Mouse (Mus musculus) T-helper 2 cell (primary cell): ENCODE measurements around the gene Pnisr.

Experiments
- in situ Hi-C: fragments of 300-600 bp; cut with MboI, MseI; formaldehyde crosslinking; loops from one replicate; pipeline ENCODE4 v1.15.1; 2025; ENCODE audit warnings: high pct_unique_total_duplicates

Gene Pnisr

DNA sequence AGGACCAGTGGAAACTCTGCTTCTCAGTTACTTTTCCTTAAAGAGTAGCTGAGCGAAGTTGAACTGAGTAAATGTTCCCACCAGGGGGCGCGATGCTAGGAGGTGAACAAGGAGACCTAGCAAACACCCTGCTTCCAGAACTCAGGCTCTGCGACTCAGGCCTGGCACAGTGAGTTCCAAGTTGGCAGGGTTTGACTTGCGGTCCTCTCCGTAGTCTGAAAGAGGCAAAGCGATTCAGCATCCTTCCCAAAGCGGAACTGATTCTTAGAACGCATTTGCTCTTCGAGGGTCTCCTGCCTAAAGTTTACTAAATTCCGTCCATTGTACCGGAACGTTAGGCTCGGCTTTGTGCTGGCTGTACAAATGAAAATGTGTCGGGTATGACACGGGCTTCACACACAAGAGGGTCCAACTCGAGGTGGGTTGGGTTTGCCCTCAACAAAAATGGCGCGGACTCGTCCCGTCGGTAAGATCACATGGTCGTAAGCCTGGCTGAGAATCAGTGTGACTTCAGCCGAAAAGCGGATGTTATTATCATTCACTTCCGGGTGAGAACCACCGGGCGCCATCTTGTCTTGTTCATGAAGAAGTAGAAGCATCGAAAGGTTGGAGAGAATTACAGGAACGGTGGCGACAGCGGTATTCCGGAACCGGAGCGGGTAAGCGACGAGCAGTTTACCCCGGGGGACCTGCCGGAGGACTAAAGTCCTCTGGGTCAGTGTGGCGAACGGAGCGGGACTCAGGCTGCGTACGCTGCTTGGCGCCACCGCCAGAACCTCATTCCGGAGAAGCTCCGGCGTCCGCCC, at the start of gene Pnisr:
Gene Pnisr, plus strand, starts transcription at position 103 of the 806 bp plus-strand sequence.
- in situ Hi-C loops = no loop called here

DNA sequence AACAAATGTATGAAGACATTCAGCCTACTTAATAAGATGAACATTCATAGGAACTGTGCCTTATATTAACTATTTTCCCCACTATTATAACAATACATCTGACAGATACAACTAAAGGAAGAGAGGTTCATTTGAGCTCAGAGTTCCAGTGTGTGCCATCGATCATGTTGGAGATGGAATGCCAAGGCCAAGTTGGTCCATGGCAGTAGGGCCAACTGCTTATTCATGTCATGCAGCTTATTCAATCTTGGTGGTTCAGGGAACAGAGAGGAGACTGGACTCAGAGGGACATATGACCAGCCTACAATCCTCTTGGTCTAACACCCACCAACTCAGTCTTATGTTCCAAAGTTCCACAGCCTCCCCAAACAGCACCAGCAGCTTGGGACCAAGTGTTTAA, 46.4 kb upstream of the Pnisr start:
- in situ Hi-C loops = no loop called here

DNA sequence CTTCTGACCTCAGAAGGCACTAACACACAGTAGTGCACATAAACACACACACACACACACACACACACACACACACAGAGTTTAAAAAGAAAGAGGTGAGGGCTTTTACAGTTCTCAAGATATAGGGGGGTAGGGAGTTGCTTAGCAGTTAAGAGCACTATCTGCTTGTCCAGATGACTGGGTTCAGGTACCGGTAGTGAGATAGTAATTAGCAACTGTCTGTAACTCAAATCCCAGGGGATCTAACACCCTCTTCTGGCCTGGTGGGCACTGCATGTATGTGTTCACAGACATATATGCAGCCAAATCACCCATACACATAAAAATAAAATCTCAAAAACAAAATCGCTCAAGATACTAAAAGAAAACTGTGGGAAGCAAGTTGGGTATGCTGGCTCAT, 45.8 kb upstream of the Pnisr start:
- in situ Hi-C loops = no loop called here

GRCm38 (mm10) chr4:21807204-21807603, 40.2 kb upstream of the Pnisr start:
- in situ Hi-C loops = no loop called here

DNA sequence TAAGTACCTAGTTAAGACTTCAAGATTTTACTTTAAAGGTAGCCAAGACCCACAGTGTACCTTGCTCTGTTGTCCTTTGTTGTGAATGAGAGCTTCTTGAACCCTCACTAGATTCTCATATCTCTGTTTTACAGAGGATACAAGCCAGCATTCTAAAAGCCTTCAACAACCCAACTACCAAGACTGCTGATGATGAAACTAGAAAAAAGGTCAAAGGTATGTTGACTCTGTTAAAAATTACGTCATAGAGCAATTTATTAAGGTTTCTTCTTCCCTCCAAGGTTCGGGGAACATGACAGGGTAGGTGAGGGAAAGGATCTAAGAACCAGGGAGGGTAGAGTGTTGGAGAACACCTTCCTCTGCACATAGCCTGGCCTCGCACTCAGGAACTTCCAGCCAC, 36.8 kb upstream of the Pnisr start:
- in situ Hi-C loops = loop anchor here (10.0 kb wide), 1 partner anchor 276 kb away; no protein-coding TSS in a partner anchor

DNA sequence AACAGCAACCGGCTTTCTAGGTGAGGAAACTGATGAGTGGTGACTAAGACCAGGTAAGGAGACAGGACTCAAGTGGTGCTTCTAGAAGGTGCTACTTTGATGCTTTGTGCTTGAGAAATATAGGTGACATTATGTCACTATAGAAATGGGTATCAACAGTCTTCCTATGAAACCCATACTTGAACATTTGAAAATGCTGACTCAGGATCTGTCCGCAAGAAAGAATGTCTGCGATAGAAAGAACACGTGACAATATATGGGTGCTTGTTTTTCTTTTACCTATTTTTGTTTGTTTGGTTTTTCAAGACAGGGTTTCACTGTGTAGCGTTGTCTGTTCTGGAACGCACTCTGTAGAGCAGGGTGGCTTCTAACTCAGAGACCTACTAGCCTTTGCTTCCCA, 34.7 kb upstream of the Pnisr start:
- in situ Hi-C loops = loop anchor here (10.0 kb wide), 1 partner anchor 278 kb away; no protein-coding TSS in a partner anchor

- in situ Hi-C loops = loop anchor here (10.0 kb wide), 1 partner anchor 279 kb away; no protein-coding TSS in a partner anchor
Measured at GRCm38 (mm10) chr4:21814029-21814428, 33.4 kb upstream of the Pnisr start.

DNA sequence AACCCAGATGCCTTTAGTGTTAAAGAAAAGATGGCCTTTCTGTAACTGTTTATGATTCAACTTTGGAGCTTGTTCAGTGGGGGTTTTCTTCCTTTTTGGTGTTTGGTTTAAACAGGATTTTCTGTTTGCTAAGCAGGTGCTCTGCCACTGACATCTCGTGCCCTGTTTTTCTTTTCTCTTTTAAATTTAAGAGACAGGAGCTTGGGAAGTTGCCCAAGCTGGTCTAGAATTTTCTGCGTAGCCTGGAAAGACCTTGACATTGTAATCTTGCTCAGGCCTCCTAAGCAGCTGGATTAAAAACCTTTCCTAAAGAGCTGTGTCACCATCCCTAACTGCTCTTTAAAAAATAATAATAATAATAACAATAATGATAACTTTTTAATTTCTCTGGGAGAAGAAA, 20.8 kb upstream of the Pnisr start:
- in situ Hi-C loops = no loop called here

DNA sequence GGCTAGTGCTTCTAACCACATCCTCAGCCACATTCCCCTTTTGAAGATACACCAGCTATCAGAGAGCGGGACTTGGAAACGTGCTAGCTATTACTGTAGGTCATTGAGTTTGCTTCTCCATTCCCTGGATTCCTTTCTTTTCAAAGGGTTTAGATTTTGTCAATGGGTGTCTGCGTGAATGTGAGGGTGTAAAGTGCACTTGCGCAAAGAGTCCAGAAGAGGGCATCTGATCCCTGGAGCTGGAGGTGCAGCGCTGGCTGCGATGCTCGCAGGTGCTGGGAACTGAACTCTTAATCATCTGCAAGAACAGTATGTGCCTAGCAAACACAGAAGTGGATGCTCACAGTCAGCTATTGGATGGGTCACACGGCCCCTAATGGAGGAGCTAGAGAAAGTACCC, 14.5 kb upstream of the Pnisr start:
- in situ Hi-C loops = no loop called here

GRCm38 (mm10) chr4:21848287-21848630, 876 bp downstream of the Pnisr start:
- in situ Hi-C loops = no loop called here

DNA sequence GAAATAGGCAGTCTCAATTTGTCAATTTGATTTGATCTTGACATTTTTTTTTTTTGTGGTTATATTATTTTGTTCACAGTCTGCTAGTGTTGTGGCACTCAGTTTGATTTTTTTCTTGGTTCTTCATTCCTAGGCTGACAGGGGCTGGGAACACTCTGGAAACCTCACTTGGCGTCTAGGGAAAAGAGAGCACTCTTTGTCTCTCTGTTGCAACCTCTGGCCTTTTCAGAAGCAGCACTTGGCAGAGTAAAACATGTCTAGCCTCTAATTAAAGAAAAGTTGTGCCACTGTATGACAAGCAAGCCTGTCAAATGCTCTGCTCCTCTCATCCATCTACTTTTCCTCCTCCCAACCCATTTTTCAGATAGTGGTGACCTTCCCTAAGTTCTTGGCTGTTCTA, 10.1 kb downstream of the Pnisr start:
- in situ Hi-C loops = no loop called here

DNA sequence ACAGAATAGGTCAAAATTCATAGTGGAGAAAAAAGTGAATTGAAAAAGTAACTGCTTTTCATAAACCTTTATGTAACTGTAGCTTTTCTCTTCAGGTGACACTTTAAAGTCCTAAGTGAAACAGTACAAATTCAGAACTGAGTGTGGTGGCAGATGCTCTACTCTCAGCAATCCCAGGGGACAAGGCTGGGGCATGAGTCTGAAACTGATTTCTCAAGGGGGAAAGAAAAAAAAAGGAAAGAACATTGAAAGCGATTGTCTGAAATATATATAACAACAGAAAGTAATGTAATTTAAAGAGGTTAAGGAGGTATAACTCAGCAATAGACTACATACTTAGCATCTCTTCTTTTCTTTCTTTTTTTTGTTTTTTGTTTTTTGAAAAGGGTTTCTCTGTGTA, 17.8 kb downstream of the Pnisr start:
- in situ Hi-C loops = no loop called here

- in situ Hi-C loops = no loop called here
Measured at GRCm38 (mm10) chr4:21878776-21879175, 31.4 kb downstream of the Pnisr start.

GRCm38 (mm10) chr4:21879565-21880220, 32.3 kb downstream of the Pnisr start, which contains the start of gene Coq3:
Gene Coq3 (plus strand): TSS chr4:21879673.
- in situ Hi-C loops = no loop called here

DNA sequence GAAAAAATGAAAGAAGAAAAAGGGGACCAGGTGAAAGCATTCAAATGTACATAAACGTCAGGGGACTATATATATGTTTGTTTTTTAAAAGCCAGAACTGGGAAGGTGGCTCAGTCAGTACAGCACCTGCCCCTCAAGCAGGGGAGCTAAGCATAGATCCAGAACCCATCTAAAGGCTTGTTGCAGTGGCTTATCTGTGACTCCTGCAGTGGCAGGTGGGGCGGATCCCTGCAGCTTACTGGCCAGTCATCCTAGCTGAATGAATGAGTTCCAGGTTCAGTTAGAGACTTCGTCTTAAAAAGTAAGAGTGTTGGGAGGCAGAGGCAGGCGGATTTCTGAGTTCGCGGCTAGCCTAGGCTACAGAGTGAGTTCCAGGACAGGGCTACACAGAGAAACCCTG, 35.4 kb downstream of the Pnisr start:
- in situ Hi-C loops = no loop called here

- in situ Hi-C loops = no loop called here
Measured at GRCm38 (mm10) chr4:21885831-21886230, 38.4 kb downstream of the Pnisr start.
